Mouse (Mus musculus) mesoderm, embryonic 11.5 days (tissue): ENCODE data around the gene Fam131a.

Experiments
- DNase-seq: peaks from one replicate; pipeline ENCODE4 v3.0.0-alpha.2; 2012; ENCODE audit warnings: low read depth, low spot score

Gene Fam131a

GRCm38 (mm10) chr16:20715976-20716840 lies 23.2 kb downstream of the Fam131a start:
- DNase-seq, result peak; percentile 90

- no peak for DNase-seq
Measured at GRCm38 (mm10) chr16:20716841-20717180, 23.8 kb downstream of the Fam131a start.

GRCm38 (mm10) chr16:20717181-20717977 lies 24.3 kb downstream of the Fam131a start, which contains the start of the genes Polr2h and Clcn2:
Gene Polr2h (plus strand): TSS chr16:20717665.
Gene Clcn2 (minus strand): TSS chr16:20717746.
- peak; percentile 96 for DNase-seq

GRCm38 (mm10) chr16:20717978-20718670 lies 25.1 kb downstream of the Fam131a start:
- no peak for DNase-seq

GRCm38 (mm10) chr16:20721808-20722207 lies 28.8 kb downstream of the Fam131a start:
- no peak for DNase-seq

GRCm38 (mm10) chr16:20722736-20723135 lies 29.7 kb downstream of the Fam131a start:
- DNase-seq, result no peak

- no peak for DNase-seq
Measured at GRCm38 (mm10) chr16:20723247-20723646, 30.2 kb downstream of the Fam131a start.

GRCm38 (mm10) chr16:20724338-20724748 lies 31.3 kb downstream of the Fam131a start:
- peak; percentile 76 for DNase-seq

- DNase-seq, result no peak
Measured at GRCm38 (mm10) chr16:20725321-20725720, 32.3 kb downstream of the Fam131a start.

GRCm38 (mm10) chr16:20725750-20726149 lies 32.7 kb downstream of the Fam131a start:
- no peak for DNase-seq

GRCm38 (mm10) chr16:20726384-20726783 lies 33.3 kb downstream of the Fam131a start:
- DNase-seq, result no peak

GRCm38 (mm10) chr16:20730293-20730711 lies 37.3 kb downstream of the Fam131a start:
- no peak for DNase-seq

- no peak for DNase-seq
Measured at GRCm38 (mm10) chr16:20731688-20732087, 38.6 kb downstream of the Fam131a start.

- DNase-seq, result peak; percentile 46
Measured at GRCm38 (mm10) chr16:20732251-20732924, 39.3 kb downstream of the Fam131a start.

- peak; percentile 68 for DNase-seq
Measured at GRCm38 (mm10) chr16:20732925-20733730, 40.1 kb downstream of the Fam131a start, which contains the start of gene Chrd. Gene Chrd (plus strand): TSS chr16:20733127.

- DNase-seq, result peak; percentile 46
Measured at GRCm38 (mm10) chr16:20733731-20734730, 41.0 kb downstream of the Fam131a start, which contains the start of gene Thpo. Gene Thpo (minus strand): TSS chr16:20734511.

- no peak for DNase-seq
Measured at GRCm38 (mm10) chr16:20735651-20736050, 42.6 kb downstream of the Fam131a start.

GRCm38 (mm10) chr16:20736168-20736567 lies 43.1 kb downstream of the Fam131a start:
- no peak for DNase-seq

GRCm38 (mm10) chr16:20736823-20737222 lies 43.8 kb downstream of the Fam131a start:
- no peak for DNase-seq
